Mouse (Mus musculus): ENCODE data around the gene Wscd1. TPM values are rescaled to one million over a fixed set of nuclear protein-coding genes. Genes with fewer than 3 reads are reported as not detected.
"Not testable (repeated sequence)": the region's sequence is repeated elsewhere in the genome, so short reads cannot be mapped to it uniquely, and the experiment has no call there.

The Wscd1 gene
- total and polyA plus RNA-seq, 2 experiments from 2014 or later: 94.5 to 209 TPM

- H3K27ac ChIP-seq: no peak overlapping the region
- peaks cover 15% of the 10 kb centered on the region; the same call in 1 of the 2 replicates for H3K4me1 ChIP-seq (ENCODE audit: insufficient read depth, low read length)
- ATAC-seq: no peak
- H3K4me2 ChIP-seq (ENCODE audit: low read depth, low read length): no peak overlapping the region
- H3K36me3 ChIP-seq (ENCODE audit: insufficient read depth, low read length): no peaks in the 10 kb centered on the region
- no peak for DNase-seq (ENCODE audit: low spot score)
- H3K4me3 ChIP-seq (ENCODE audit: low read length): no peak overlapping the region
- no peaks in the 10 kb centered on the region for H3K27me3 ChIP-seq (ENCODE audit: insufficient read depth, low read length)
- TF ChIP-seq CTCF (IDR thresholded peaks at IDR 0.05; ENCODE audit: low read depth): no peak
- H3K9me3 ChIP-seq (ENCODE audit: low read length): no peaks in the 10 kb centered on the region
- WGBS: 49% methylated on average over 3 of the region's 3 CpGs
- H3K9ac ChIP-seq (replicated peaks; ENCODE audit: low read length): no peak overlapping the region
Observed at GRCm38 (mm10) chr11:71816918-71817317, 67.2 kb downstream of the Wscd1 start.

GRCm38 (mm10) chr11:71817341-71817740, 67.6 kb downstream of the Wscd1 start:
- WGBS: 74% methylated on average over 4 of the region's 4 CpGs
- Histone ChIP-seq H3K27ac (no peak overlapping the region), H3K4me3 (ENCODE audit: low read length) (no peak overlapping the region), H3K9me3 (ENCODE audit: low read length) (no peaks in the 10 kb centered on the region), H3K9ac (replicated peaks; ENCODE audit: low read length) (no peak overlapping the region), H3K36me3 (ENCODE audit: insufficient read depth, low read length) (no peaks in the 10 kb centered on the region), H3K4me1 (ENCODE audit: insufficient read depth, low read length) (peaks cover 15% of the 10 kb centered on the region; the same call in 1 of the 2 replicates), H3K4me2 (ENCODE audit: low read depth, low read length) (no peak overlapping the region), H3K27me3 (ENCODE audit: insufficient read depth, low read length) (no peaks in the 10 kb centered on the region)
- ATAC-seq (no peak), DNase-seq (ENCODE audit: low spot score) (no peak)
- TF ChIP-seq CTCF (IDR thresholded peaks at IDR 0.05; ENCODE audit: low read depth): no peak

- no peaks in the 10 kb centered on the region for H3K9me3 ChIP-seq (ENCODE audit: low read length)
- DNase-seq (ENCODE audit: low spot score) (no peak), ATAC-seq (no peak)
- H3K9ac ChIP-seq (replicated peaks; ENCODE audit: low read length): no peak overlapping the region
- TF ChIP-seq CTCF (IDR thresholded peaks at IDR 0.05; ENCODE audit: low read depth): no peak
- no peak overlapping the region for H3K4me3 ChIP-seq (ENCODE audit: low read length)
- H3K4me2 ChIP-seq (ENCODE audit: low read depth, low read length): no peak overlapping the region
- peaks cover 15% of the 10 kb centered on the region; the same call in 1 of the 2 replicates for H3K4me1 ChIP-seq (ENCODE audit: insufficient read depth, low read length)
- no peaks in the 10 kb centered on the region for H3K27me3 ChIP-seq (ENCODE audit: insufficient read depth, low read length)
- no peaks in the 10 kb centered on the region for H3K36me3 ChIP-seq (ENCODE audit: insufficient read depth, low read length)
- WGBS: 86% methylated on average over 5 of the region's 5 CpGs
- no peak overlapping the region for H3K27ac ChIP-seq
Observed at GRCm38 (mm10) chr11:71818111-71818510, 68.4 kb downstream of the Wscd1 start.

GRCm38 (mm10) chr11:71819901-71820300, 70.2 kb downstream of the Wscd1 start:
- Histone ChIP-seq H3K4me3 (ENCODE audit: low read length) (no peak overlapping the region), H3K36me3 (ENCODE audit: insufficient read depth, low read length) (no peaks in the 10 kb centered on the region), H3K9me3 (ENCODE audit: low read length) (no peaks in the 10 kb centered on the region), H3K9ac (replicated peaks; ENCODE audit: low read length) (no peak overlapping the region), H3K4me2 (ENCODE audit: low read depth, low read length) (no peak overlapping the region), H3K27me3 (ENCODE audit: insufficient read depth, low read length) (no peaks in the 10 kb centered on the region), H3K27ac (no peak overlapping the region), H3K4me1 (ENCODE audit: insufficient read depth, low read length) (peaks cover 10% of the 10 kb centered on the region; the same call in 1 of the 2 replicates)
- 61% methylated on average over 9 of the region's 9 CpGs for WGBS
- no peak for DNase-seq (ENCODE audit: low spot score)
- no peak for TF ChIP-seq CTCF (IDR thresholded peaks at IDR 0.05; ENCODE audit: low read depth)
- ATAC-seq: no peak

GRCm38 (mm10) chr11:71820847-71821246, 71.1 kb downstream of the Wscd1 start:
- H3K9me3 ChIP-seq (ENCODE audit: low read length): no peaks in the 10 kb centered on the region
- WGBS: 49% methylated on average over 10 of the region's 10 CpGs
- ATAC-seq (no peak), DNase-seq (ENCODE audit: low spot score) (peak; percentile 37)
- peaks cover 10% of the 10 kb centered on the region; the same call in 1 of the 2 replicates for H3K4me1 ChIP-seq (ENCODE audit: insufficient read depth, low read length)
- H3K9ac ChIP-seq (replicated peaks; ENCODE audit: low read length): no peak overlapping the region
- no peak overlapping the region for H3K4me2 ChIP-seq (ENCODE audit: low read depth, low read length)
- H3K4me3 ChIP-seq (ENCODE audit: low read length): no peak overlapping the region
- H3K27me3 ChIP-seq (ENCODE audit: insufficient read depth, low read length): no peaks in the 10 kb centered on the region
- H3K36me3 ChIP-seq (ENCODE audit: insufficient read depth, low read length): no peaks in the 10 kb centered on the region
- no peak overlapping the region for H3K27ac ChIP-seq
- TF ChIP-seq CTCF (IDR thresholded peaks at IDR 0.05; ENCODE audit: low read depth): no peak

GRCm38 (mm10) chr11:71821526-71821925, 71.8 kb downstream of the Wscd1 start:
- not testable (repeated sequence) for ATAC-seq; DNase-seq (ENCODE audit: low spot score)
- WGBS: 80% methylated on average over 6 of the region's 6 CpGs

GRCm38 (mm10) chr11:71822031-71822430, 72.3 kb downstream of the Wscd1 start:
- Histone ChIP-seq H3K9ac (replicated peaks; ENCODE audit: low read length) (no peak overlapping the region), H3K27ac (no peak overlapping the region), H3K4me3 (ENCODE audit: low read length) (no peak overlapping the region), H3K36me3 (ENCODE audit: insufficient read depth, low read length) (no peaks in the 10 kb centered on the region), H3K27me3 (ENCODE audit: insufficient read depth, low read length) (no peaks in the 10 kb centered on the region), H3K4me2 (ENCODE audit: low read depth, low read length) (no peak overlapping the region), H3K9me3 (ENCODE audit: low read length) (no peaks in the 10 kb centered on the region), H3K4me1 (ENCODE audit: insufficient read depth, low read length) (0 out of 2 replicates have a peak, but pooled peaks cover 4% of the 10 kb centered on the region)
- TF ChIP-seq CTCF (IDR thresholded peaks at IDR 0.05; ENCODE audit: low read depth): no peak
- no peak for ATAC-seq
- WGBS: 74% methylated on average over 5 of the region's 5 CpGs
- no peak for DNase-seq (ENCODE audit: low spot score)

More at GRCm38 (mm10) chr11:71821526-71821925, 71.8 kb downstream of the Wscd1 start:
- H3K9me3 ChIP-seq (ENCODE audit: low read length); H3K4me2 ChIP-seq (ENCODE audit: low read depth, low read length); H3K36me3 ChIP-seq (ENCODE audit: insufficient read depth, low read length); H3K27ac ChIP-seq; H3K27me3 ChIP-seq (ENCODE audit: insufficient read depth, low read length); H3K4me3 ChIP-seq (ENCODE audit: low read length); H3K4me1 ChIP-seq (ENCODE audit: insufficient read depth, low read length); H3K9ac ChIP-seq (replicated peaks; ENCODE audit: low read length): not testable (repeated sequence)
